15 mouse cellular contexts compared by ENCODE assay signal in the genomic region with DNA sequence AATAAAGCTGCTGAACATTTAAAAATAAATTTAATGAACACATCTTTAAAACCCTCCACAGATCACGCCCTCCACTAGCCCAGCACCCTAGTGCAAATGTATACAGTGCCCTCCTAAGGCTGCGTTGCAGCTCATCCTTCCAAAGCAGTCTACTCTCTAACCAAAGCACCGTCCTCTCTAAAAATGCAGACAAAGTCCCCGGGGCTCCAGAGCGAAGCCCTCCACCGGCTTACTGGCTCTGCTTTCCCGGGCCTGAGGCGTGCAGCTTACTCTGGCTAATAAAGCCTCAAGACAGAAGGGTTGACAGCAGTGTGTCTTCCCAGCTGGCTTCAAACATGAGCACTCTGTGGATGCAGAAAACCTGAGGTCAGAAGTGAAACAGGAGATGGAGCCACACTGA. TPM values are rescaled to one million over a fixed set of nuclear protein-coding genes. Genes with fewer than 3 reads are reported as not detected.
"Had no signal": no experiment of that assay in that cellular context is flagged by ENCODE, and none has a peak within 500 bp of the region (broad histone marks: within the 10 kb centered on the region; RNA-seq: fewer than 3 reads in every experiment).

No protein-coding gene starts in this region.

- H3K4me2 ChIP-seq: liver, embryonic 13.5 days; midbrain, embryonic 12.5 days; stomach, embryonic 15.5 days had no signal

- H3K4me1 ChIP-seq: midbrain, embryonic 12.5 days had no signal

- ATAC-seq: midbrain, embryonic 16.5 days had no signal

- H3K9me3 ChIP-seq: liver, embryonic 13.5 days; midbrain, embryonic 12.5 days; stomach, embryonic 15.5 days had no signal

- H3K27ac ChIP-seq: left cerebral cortex, adult 2 months; liver, embryonic 13.5 days; midbrain, embryonic 12.5 days; stomach, embryonic 15.5 days had no signal

- H3K4me3 ChIP-seq: left cerebral cortex, adult 2 months; liver, embryonic 13.5 days; midbrain, embryonic 12.5 days; stomach, embryonic 15.5 days had no signal

- H3K27me3 ChIP-seq: liver, embryonic 13.5 days; midbrain, embryonic 12.5 days; stomach, embryonic 15.5 days had no signal

- DNase-seq: kidney, postnatal 10 days; layer of hippocampus, postnatal 36 days; liver, embryonic 13.5 days; lung, adult 2 months; thymus, postnatal 25 days had no signal

- H3K9ac ChIP-seq: liver, embryonic 13.5 days; midbrain, embryonic 12.5 days; stomach, embryonic 15.5 days had no signal

- H3K36me3 ChIP-seq: liver, embryonic 13.5 days; midbrain, embryonic 12.5 days; stomach, embryonic 15.5 days had no signal

RNA-seq across cellular contexts. Expression of gene Pdcd1lg2, which starts 9.7 kb away (rescaled TPM):
- polyA plus RNA-seq: kidney, embryonic 14.5 days; limb, embryonic 11.5 days; limb, embryonic 14.5 days; lung, embryonic 16.5 days; midbrain, embryonic 12.5 days; midbrain, embryonic 16.5 days; neural tube, embryonic 11.5 days; neural tube, embryonic 14.5 days; stomach, embryonic 15.5 days had no signal

RNA-seq across cellular contexts. Expression of gene Cd274, which starts 53.1 kb away (rescaled TPM):
- polyA plus RNA-seq: limb, embryonic 11.5 days had no signal
